Mouse (Mus musculus) ovary, adult 18-20 months (tissue): ENCODE measurements around the gene Ankib1.
"Not testable (repeated sequence)": the region's sequence is repeated elsewhere in the genome, so short reads cannot be mapped to it uniquely, and the experiment has no call there.

ENCODE experiments used
- DNase-seq: peaks from one replicate; pipeline ENCODE4 v3.0.0; 2022; ENCODE audit warnings: low spot score, mixed read lengths

Gene Ankib1

GRCm38 (mm10) chr5:3725491-3725890 lies 77.2 kb downstream of the Ankib1 start:
- no peak for DNase-seq

GRCm38 (mm10) chr5:3723415-3723814 lies 79.3 kb downstream of the Ankib1 start:
- no peak for DNase-seq

- no peak for DNase-seq
These were observed 79.9 kb downstream of the Ankib1 start for GRCm38 (mm10) chr5:3722873-3723272.

GRCm38 (mm10) chr5:3719371-3719770 lies 83.4 kb downstream of the Ankib1 start:
- DNase-seq = no peak

- no peak for DNase-seq
These were observed 86.9 kb downstream of the Ankib1 start for GRCm38 (mm10) chr5:3715800-3716199.

GRCm38 (mm10) chr5:3702180-3702579 lies 100.5 kb downstream of the Ankib1 start:
- no peak for DNase-seq

GRCm38 (mm10) chr5:3700025-3700424 lies 102.7 kb downstream of the Ankib1 start:
- DNase-seq = no peak

GRCm38 (mm10) chr5:3696031-3696430 lies 106.7 kb downstream of the Ankib1 start:
- DNase-seq = no peak

- no peak for DNase-seq
These were observed 107.5 kb downstream of the Ankib1 start for GRCm38 (mm10) chr5:3695191-3695590.

- DNase-seq = no peak
These were observed 109.8 kb downstream of the Ankib1 start for GRCm38 (mm10) chr5:3692956-3693355.

- no peak for DNase-seq
These were observed 111.4 kb downstream of the Ankib1 start for GRCm38 (mm10) chr5:3691283-3691682.

- no peak for DNase-seq
These were observed 114.4 kb downstream of the Ankib1 start for GRCm38 (mm10) chr5:3688298-3688697.

GRCm38 (mm10) chr5:3669938-3670554 lies 132.7 kb downstream of the Ankib1 start:
- DNase-seq = no peak

- no peak for DNase-seq
These were observed 136.1 kb downstream of the Ankib1 start for GRCm38 (mm10) chr5:3666585-3666984.

- DNase-seq = no peak
These were observed 137.5 kb downstream of the Ankib1 start for GRCm38 (mm10) chr5:3665225-3665624.

- no peak for DNase-seq
These were observed 145.6 kb downstream of the Ankib1 start, which contains the start of gene Gatad1 for GRCm38 (mm10) chr5:3657085-3657484. Gatad1 (minus strand) TSS chr5:3657185.

- no peak for DNase-seq
These were observed 148.9 kb downstream of the Ankib1 start for GRCm38 (mm10) chr5:3653801-3654200.

- not testable (repeated sequence) for DNase-seq
These were observed 149.7 kb downstream of the Ankib1 start for GRCm38 (mm10) chr5:3652903-3653575.

GRCm38 (mm10) chr5:3651621-3652020 lies 151.1 kb downstream of the Ankib1 start:
- DNase-seq = no peak

GRCm38 (mm10) chr5:3650881-3651280 lies 151.8 kb downstream of the Ankib1 start, which contains the start of gene Tmbim7:
Tmbim7 (plus strand) TSS chr5:3651181.
- no peak for DNase-seq

GRCm38 (mm10) chr5:3648849-3649210 lies 153.9 kb downstream of the Ankib1 start:
- no peak for DNase-seq

- no peak for DNase-seq
These were observed 154.4 kb downstream of the Ankib1 start for GRCm38 (mm10) chr5:3648206-3648848.

- DNase-seq = peak; percentile 82
These were observed 155.0 kb downstream of the Ankib1 start for GRCm38 (mm10) chr5:3647708-3648121.
